Mouse (Mus musculus): ENCODE measurements around the gene Tbx3.

- TF ChIP-seq CTCF (IDR thresholded peaks at IDR 0.05; ENCODE audit: low read depth) = no peak
- no peak for TF ChIP-seq EP300 (IDR thresholded peaks at IDR 0.05; ENCODE audit: low read depth)
Measured at GRCm38 (mm10) chr5:119628746-119629327, 41.6 kb upstream of the Tbx3 start.
